Mouse (Mus musculus) cortical plate, adult 2 months (tissue): ENCODE data around the gene Rab37. TPM values are rescaled to one million over a fixed set of nuclear protein-coding genes. Genes with fewer than 3 reads are reported as not detected.

ENCODE experiments used
- H3K27ac ChIP-seq: fragments of 200-500 bp; 2 replicates; pipeline ENCODE4 v1.5.1; 2012; ENCODE audit warnings: low read length, control low read depth, inconsistent platforms; ENCODE audit not compliant: insufficient read depth
- H3K4me1 ChIP-seq: fragments of 200-500 bp; 2 replicates; pipeline ENCODE4 v1.6.1; 2011; ENCODE audit warnings: low read length; ENCODE audit not compliant: control insufficient read depth, insufficient read depth
- H3K4me3 ChIP-seq: fragments of 200-500 bp; 2 replicates; pipeline ENCODE4 v1.5.1; 2011; ENCODE audit warnings: mild to moderate bottlenecking, low read length, control low read depth; ENCODE audit not compliant: insufficient read depth
- CTCF ChIP-seq: fragments of 200-500 bp; IDR thresholded peaks from 2 replicates; pipeline ENCODE4 v1.5.1; 2011; ENCODE audit warnings: mild to moderate bottlenecking, control low read depth, low read length; ENCODE audit not compliant: insufficient read depth; ENCODE audit errors: extremely low read depth
- POLR2A ChIP-seq: fragments of 200-500 bp; IDR thresholded peaks from 2 replicates; pipeline ENCODE4 v1.6.1; 2011; ENCODE audit warnings: mild to moderate bottlenecking, low read length, control low read depth; ENCODE audit not compliant: insufficient read depth; ENCODE audit errors: extremely low read depth
- polyA plus RNA-seq: library from polyadenylated mRNA; depleted of rRNA; stranded (reverse); fragments of >200 nt; gene quantifications from 2 replicates; pipeline ENCODE4 v1.2.3, GENCODE M21; 2012; rRNA removed

Gene Rab37
- polyA plus RNA-seq, result 2.5 and 2.9 TPM in 2 replicates

DNA sequence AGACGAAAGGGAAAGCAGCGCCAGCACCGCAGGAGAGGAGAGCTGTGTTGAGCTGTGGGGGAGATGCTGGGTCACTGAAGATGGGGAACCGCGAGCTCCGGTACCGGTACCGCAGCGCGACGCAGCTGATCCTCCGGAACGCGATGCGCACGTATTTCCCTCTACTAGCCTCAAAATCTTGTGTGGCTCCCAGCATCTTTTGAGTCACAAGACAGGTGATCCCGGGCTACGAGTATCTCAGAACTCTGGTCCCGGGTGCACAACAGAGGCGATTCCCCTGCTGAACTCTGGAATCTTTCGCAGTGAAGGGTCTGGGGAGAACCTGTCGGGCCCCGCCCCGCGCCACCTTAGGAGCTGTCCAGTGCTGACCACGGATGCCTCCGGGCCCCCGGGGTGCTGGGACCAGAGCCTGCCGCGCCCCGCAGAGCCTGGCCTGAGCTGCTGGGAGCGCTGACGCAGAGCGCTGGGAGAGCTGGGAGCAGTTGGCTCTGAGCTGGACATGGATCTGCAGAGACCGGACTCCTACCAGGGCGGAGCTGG, at the start of gene Rab37:
Gene Rab37, plus strand, starts transcription at position 70 of the 540 bp plus-strand sequence.
- TF ChIP-seq CTCF, result no peak
- TF ChIP-seq POLR2A, result no peak
- H3K4me3 ChIP-seq, result peak within 1 kb of the TSS; percentile 15
- no peaks in the 10 kb centered on the region for H3K4me1 ChIP-seq
- no peak within 1 kb of the TSS for H3K27ac ChIP-seq

DNA sequence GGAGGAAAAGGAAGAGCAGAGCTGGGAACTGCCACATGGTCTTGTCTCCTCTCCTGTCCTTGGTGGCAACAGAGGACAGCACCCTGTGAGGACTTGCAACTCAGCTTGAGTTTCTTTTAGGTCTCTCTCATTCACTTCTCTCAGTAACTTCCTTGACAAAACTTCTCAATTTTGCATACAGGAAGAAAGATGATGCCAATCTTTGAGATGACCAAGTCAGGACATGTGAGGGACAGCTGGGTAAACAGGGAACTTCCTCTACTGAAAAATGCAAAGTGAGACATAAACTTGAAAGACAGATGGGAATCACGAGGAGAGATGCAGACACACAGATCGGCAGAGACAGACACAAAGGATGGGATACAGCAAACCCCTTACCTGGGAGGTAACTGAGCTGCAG, 43.0 kb upstream of the Rab37 start, which contains the start of gene Cd300ld3:
Gene Cd300ld3, minus strand, starts transcription at position 151 of the 400 bp plus-strand sequence.
- Histone ChIP-seq H3K4me1 (peaks cover 2% of the 10 kb centered on the region; the same call in 1 of the 2 replicates), H3K4me3 (no peak within 1 kb of the TSS), H3K27ac (no peak within 1 kb of the TSS)
- TF ChIP-seq CTCF (no peak), POLR2A (no peak)

DNA sequence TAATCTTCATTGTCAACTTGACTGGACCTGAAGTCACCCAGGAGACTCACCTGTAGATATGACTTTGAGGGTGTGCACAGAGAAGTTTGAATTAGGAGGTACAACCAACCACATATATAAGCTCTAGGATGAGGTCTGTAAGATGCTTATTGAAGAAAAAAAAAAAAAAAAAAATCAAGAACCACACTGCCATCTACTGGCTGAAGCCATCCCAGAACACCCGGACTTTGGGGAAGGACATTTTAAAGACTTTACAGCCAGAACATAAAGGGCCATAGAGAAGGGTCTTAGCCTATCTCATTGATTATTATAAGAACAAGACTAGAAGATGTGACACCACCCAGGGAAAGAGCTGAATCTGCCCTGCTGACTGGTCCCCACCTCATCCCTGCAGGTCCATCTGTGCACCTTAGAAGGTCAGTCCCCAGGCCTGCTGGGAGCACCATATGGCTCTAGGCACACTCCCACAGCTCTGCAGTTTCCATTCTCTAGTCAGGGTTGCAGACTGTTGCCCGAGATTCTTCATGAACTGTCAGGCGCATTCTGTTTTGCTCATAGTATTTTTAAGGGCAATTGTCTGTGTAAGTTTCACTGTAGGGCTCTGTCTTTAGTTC, 41.8 kb upstream of the Rab37 start:
- no peak overlapping the region for H3K4me3 ChIP-seq
- peaks cover 2% of the 10 kb centered on the region; the same call in 1 of the 2 replicates for H3K4me1 ChIP-seq
- TF ChIP-seq CTCF, result peak; percentile 34; the same call in 1 of the 2 replicates
- TF ChIP-seq POLR2A, result no peak
- H3K27ac ChIP-seq, result no peak overlapping the region

DNA sequence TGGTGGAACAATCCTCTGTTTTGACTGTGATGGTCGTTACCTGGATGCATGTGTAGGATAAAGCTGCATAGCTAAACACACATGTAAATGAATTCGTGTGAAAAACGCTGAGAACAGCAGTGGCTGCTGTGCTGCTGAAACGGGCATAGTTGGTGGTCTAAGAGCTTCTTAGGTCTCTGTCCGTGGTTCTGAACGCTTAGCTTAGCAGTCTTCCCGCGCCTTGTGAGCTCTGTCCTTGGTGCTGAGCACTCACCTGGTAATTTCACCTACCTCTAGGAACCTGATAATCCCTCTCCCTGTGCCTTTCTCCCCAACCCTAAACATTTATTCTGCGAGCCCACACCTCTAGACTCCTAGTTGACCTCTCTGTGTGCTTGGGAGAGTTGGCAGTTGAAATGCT, 39.0 kb upstream of the Rab37 start:
- TF ChIP-seq CTCF, result no peak
- no peak for TF ChIP-seq POLR2A
- Histone ChIP-seq H3K4me1 (peaks cover 2% of the 10 kb centered on the region; the same call in 1 of the 2 replicates), H3K4me3 (no peak overlapping the region), H3K27ac (no peak overlapping the region)

DNA sequence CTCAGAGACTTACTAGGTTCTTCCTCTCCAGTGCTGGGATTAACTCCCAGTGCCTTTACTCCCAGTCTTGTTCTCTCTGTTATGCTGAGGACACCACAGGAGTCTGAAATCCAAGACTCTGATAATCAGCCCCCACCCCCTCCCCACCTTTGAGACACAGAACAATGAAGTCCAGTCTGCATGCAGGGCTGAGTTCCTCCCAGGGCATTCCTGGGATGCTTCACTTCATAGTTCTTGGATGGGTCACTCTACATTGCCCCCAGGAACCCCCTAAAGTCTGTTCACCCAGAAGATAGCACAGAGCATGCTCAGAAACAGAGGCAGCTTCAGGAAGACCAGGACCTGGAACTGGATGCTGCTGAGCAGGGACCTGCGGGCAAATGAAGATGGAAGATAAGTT, 38.2 kb upstream of the Rab37 start:
- H3K4me1 ChIP-seq, result peaks cover 2% of the 10 kb centered on the region; the same call in 1 of the 2 replicates
- TF ChIP-seq CTCF (no peak), POLR2A (no peak)
- no peak overlapping the region for H3K4me3 ChIP-seq
- no peak overlapping the region for H3K27ac ChIP-seq

DNA sequence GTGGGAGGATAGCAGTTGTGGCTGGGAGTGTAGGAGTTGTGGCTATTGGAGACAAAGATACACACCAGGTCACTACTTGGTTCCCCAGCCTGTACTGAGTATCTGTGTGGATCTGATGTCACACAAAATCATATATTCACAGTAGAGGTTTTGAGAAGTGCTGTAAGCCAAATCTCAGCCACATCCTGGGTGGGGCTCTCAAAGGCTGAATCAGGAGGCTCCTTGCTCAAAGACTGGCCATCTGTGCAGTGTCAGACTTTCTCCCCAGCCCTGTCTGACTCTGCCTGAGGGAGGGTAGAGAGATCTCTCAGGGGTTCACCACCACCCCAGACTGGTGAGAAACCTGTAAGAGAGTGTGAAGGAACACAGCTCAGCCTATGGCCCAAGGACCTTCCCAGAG, 36.7 kb upstream of the Rab37 start:
- Histone ChIP-seq H3K4me3 (no peak overlapping the region), H3K27ac (no peak overlapping the region), H3K4me1 (peaks cover under 1% of the 10 kb centered on the region; the same call in 1 of the 2 replicates)
- TF ChIP-seq CTCF (no peak), POLR2A (no peak)

DNA sequence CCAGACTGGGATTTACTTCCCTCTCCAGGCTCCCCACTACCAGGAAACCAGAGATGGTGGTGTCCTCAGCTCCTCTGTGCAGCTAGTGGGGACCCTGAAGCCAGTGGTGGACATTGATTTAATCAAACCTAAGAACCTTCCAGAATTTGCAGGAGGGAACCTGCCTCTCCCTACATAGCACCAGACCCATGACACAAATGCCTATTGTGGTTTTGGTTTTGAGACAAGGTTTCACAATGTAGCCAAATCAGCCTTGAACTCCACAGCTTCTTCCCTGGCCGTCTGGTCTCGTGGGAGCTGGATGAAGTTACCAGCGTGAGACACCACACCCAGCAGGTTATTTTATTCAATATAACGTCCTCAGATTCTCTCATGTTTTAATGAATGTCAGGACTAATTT, 32.5 kb upstream of the Rab37 start:
- TF ChIP-seq POLR2A, result no peak
- no peak for TF ChIP-seq CTCF
- no peak overlapping the region for H3K4me3 ChIP-seq
- H3K27ac ChIP-seq, result no peak overlapping the region

DNA sequence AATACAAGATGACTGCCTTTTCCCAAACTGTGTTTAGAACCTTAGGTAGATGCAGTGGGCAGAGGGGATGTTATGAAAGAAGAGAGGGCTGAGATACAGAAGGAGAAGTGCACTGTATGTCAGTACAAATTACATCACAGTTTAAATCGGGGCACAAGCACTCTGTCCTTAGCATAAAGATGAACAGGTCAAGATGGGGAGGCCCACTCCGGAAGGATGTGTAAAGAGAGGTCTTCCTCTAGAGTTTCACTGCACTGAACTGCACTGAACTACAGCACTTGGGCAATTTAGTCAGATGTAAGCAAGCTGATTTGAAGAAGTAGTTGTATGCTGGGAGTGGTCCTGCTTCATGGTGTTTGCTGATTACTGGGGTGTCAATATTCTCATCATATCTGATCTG, 31.4 kb upstream of the Rab37 start:
- H3K27ac ChIP-seq, result no peak overlapping the region
- TF ChIP-seq CTCF, result no peak
- TF ChIP-seq POLR2A, result no peak
- no peak overlapping the region for H3K4me3 ChIP-seq
- no peaks in the 10 kb centered on the region for H3K4me1 ChIP-seq

More for the DNA sequence above, 32.5 kb upstream of the Rab37 start:
- no peaks in the 10 kb centered on the region for H3K4me1 ChIP-seq

DNA sequence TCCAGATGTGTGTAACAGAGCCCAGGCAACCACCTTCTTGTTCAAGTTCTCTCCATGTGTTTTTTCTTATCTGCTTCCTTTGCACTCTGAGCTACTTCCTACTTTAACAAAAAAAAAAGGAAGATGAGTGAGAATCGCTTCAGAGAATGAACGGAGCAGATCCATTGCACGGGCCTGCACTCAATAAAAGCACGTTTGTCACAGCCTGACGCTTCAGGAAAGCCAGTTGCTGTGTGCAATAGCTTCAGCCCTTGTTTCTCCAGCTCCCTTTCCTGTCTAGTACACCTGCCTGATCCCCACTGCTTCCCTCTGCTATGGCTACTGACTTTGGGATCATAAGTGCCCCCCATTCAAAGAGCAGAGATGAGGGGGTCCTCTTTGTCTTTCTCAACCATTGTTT, 29.2 kb upstream of the Rab37 start, which contains the start of gene Cd300e:
Gene Cd300e, minus strand, starts transcription at position 101 of the 400 bp plus-strand sequence.
- Histone ChIP-seq H3K4me3 (no peak within 1 kb of the TSS), H3K4me1 (no peaks in the 10 kb centered on the region), H3K27ac (no peak within 1 kb of the TSS)
- TF ChIP-seq POLR2A (no peak), CTCF (no peak)

DNA sequence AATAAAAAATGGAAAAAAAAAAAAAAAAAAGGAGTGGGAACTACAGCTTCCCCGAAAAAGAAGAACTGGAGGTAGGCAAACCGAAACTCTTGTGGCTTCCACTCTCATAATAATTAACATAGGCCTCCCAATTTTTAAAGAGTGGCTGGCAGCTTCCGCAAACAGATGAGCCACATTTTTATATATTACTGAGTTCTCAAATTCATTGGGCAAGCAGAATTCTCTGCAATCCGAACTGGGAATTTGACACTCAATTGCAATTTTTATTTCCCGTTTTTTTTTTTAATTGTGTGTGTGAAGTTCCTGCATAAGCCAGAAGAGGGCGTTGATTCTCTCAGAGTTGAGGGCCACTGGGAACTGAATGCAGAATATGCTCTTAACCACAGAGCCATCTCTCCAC, 24.5 kb upstream of the Rab37 start:
- TF ChIP-seq POLR2A (no peak), CTCF (no peak)
- no peaks in the 10 kb centered on the region for H3K4me1 ChIP-seq
- no peak overlapping the region for H3K4me3 ChIP-seq
- H3K27ac ChIP-seq, result no peak overlapping the region
